17 mouse cellular contexts compared by ENCODE assay signal in the genomic region with DNA sequence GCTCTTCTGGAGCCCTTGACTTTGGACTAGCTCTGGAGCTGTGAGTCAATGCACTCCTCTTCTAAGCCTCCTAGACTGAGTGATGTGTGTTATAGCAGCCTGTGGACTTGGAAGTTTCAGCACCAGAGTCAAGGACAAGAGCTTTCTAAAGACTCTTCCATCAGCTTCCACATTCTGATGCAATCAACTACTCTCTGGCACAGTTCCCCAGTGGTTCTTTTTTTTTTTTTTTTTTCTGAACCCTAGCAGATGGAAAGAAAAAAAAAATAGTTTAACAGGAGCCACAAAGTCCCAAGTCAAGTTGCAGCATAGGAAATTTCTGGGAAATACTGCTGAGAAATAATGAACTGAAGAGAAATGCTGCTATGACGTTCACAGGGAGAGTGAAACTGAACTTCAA.
"Had no signal": no experiment of that assay in that cellular context is flagged by ENCODE, and none has a peak within 500 bp of the region (broad histone marks: within the 10 kb centered on the region; RNA-seq: fewer than 3 reads in every experiment).

No protein-coding gene starts in this region.

- H3K4me3 ChIP-seq: layer of hippocampus, adult 2 months; limb, embryonic 15.5 days; liver, embryonic 13.5 days; midbrain, embryonic 10.5 days; neural tube, embryonic 13.5 days had no signal

- H3K4me1 ChIP-seq: limb, embryonic 15.5 days; liver, embryonic 13.5 days; neural tube, embryonic 13.5 days had no signal

- H3K4me2 ChIP-seq: limb, embryonic 15.5 days; liver, embryonic 13.5 days; neural tube, embryonic 13.5 days had no signal

- H3K27ac ChIP-seq: kidney, postnatal 0 days; layer of hippocampus, adult 2 months; limb, embryonic 15.5 days; liver, embryonic 13.5 days; midbrain, embryonic 10.5 days; neural tube, embryonic 13.5 days had no signal

- H3K36me3 ChIP-seq: limb, embryonic 15.5 days; liver, embryonic 13.5 days; midbrain, embryonic 10.5 days; neural tube, embryonic 13.5 days had no signal

- ATAC-seq: midbrain, embryonic 16.5 days had no signal

- H3K9ac ChIP-seq: limb, embryonic 15.5 days; liver, embryonic 13.5 days; neural tube, embryonic 13.5 days had no signal

- H3K9me3 ChIP-seq: limb, embryonic 15.5 days; liver, embryonic 13.5 days; midbrain, embryonic 10.5 days; neural tube, embryonic 13.5 days had no signal

- DNase-seq: kidney, adult 11 months; kidney, adult 9 months; kidney, postnatal 4 days; left cerebral cortex, postnatal 4 days; liver, embryonic 13.5 days; lung, postnatal 14 days; retina, postnatal 1 day; right cerebral cortex, postnatal 4 days; spleen, adult 18-20 months; thymus, adult 18-20 months; thymus, postnatal 14 days had no signal

- H3K27me3 ChIP-seq: limb, embryonic 15.5 days; liver, embryonic 13.5 days; neural tube, embryonic 13.5 days had no signal
